Mouse (Mus musculus) heart, embryonic 11.5 days (tissue): ENCODE results near the gene Cdk5. TPM values are rescaled to one million over a fixed set of nuclear protein-coding genes. Genes with fewer than 3 reads are reported as not detected.
A peak's percentile ranks its signal among the peaks of the same experiment; 100 is the strongest.

Source experiments
- ATAC-seq: fragments of 200-750 bp; cut with Nextera tagmentation; replicated peaks from 2 replicates; pipeline ENCODE4 v1.8.0; 2017; ENCODE audit warnings: moderate library complexity; ENCODE audit not compliant: insufficient number of reproducible peaks, low FRiP score, low TSS enrichment
- H3K27ac ChIP-seq: fragments of 300-500 bp; sonication (generic); 2 replicates; pipeline ENCODE4 v1.5.1; 2014; ENCODE audit warnings: mild to moderate bottlenecking, low read depth, low read length
- H3K27me3 ChIP-seq: fragments of 300-500 bp; sonication (generic); 2 replicates; pipeline ENCODE4 v1.6.1; 2014; ENCODE audit warnings: mild to moderate bottlenecking, low read length, mixed read lengths; ENCODE audit not compliant: control insufficient read depth, insufficient read depth
- H3K36me3 ChIP-seq: fragments of 300-500 bp; sonication (generic); 2 replicates; pipeline ENCODE4 v1.6.1; 2014; ENCODE audit warnings: mild to moderate bottlenecking, low read length, moderate library complexity, mixed read lengths; ENCODE audit not compliant: control insufficient read depth, insufficient read depth
- H3K4me1 ChIP-seq: fragments of 300-500 bp; sonication (generic); 2 replicates; pipeline ENCODE4 v1.6.1; 2014; ENCODE audit warnings: low read length; ENCODE audit not compliant: control insufficient read depth, insufficient read depth
- H3K4me2 ChIP-seq: fragments of 300-500 bp; sonication (generic); 2 replicates; pipeline ENCODE4 v1.6.1; 2014; ENCODE audit warnings: mild to moderate bottlenecking, moderate library complexity
- H3K4me3 ChIP-seq: fragments of 300-500 bp; sonication (generic); 2 replicates; pipeline ENCODE4 v1.5.1; 2014; ENCODE audit warnings: low read depth, low read length
- H3K9ac ChIP-seq: fragments of 300-500 bp; sonication (generic); 2 replicates; pipeline ENCODE4 v1.6.1; 2014; ENCODE audit warnings: mild to moderate bottlenecking, low read depth, low read length, moderate library complexity
- H3K9me3 ChIP-seq: fragments of 300-500 bp; sonication (generic); replicated peaks from 2 replicates; pipeline ENCODE4 v1.6.1; 2016; ENCODE audit warnings: low read length; ENCODE audit not compliant: control insufficient read depth
- WGBS: fragments of 180-500 bp; shearing (Covaris S2); extraction: QIAGEN DNeasy Blood & Tissue Kit; methylation state at CpG from one replicate; pipeline ENCODE4 v1.1.7; 2014; ENCODE audit not compliant: insufficient replicate concordance; 5-methylcytosine and 5-hydroxymethylcytosine counted together
- polyA plus RNA-seq: library from polyadenylated mRNA; unstranded; fragments of >200 nt; fragmentation: Nextera tagmentation; extraction: Ambion mirVana; gene quantifications from 2 replicates; pipeline ENCODE4 v1.2.1, GENCODE M21; 2014

Cdk5 gene
- polyA plus RNA-seq, 1 experiment from 2014 or later: 34.0 TPM

GRCm38 (mm10) chr5:24388246-24388915 is 34.9 kb downstream of the Cdk5 start:
- Histone ChIP-seq H3K27me3 (peaks cover 2% of the 10 kb centered on the region; the same call in 1 of the 2 replicates), H3K4me1 (peaks cover 25% of the 10 kb centered on the region), H3K9me3 (no peaks in the 10 kb centered on the region), H3K36me3 (no peaks in the 10 kb centered on the region), H3K4me3 (peak overlapping the region; percentile 50), H3K4me2 (peak overlapping the region; percentile 89), H3K27ac (peak overlapping the region; percentile 29; the same call in 1 of the 2 replicates), H3K9ac (peak overlapping the region; percentile 68)
- no peak for ATAC-seq
- 20% methylated on average over 26 of the region's 26 CpGs for WGBS

- Histone ChIP-seq H3K27ac (peak overlapping the region; percentile 29; the same call in 1 of the 2 replicates), H3K4me2 (peak overlapping the region; percentile 89), H3K27me3 (peaks cover 2% of the 10 kb centered on the region; the same call in 1 of the 2 replicates), H3K9me3 (no peaks in the 10 kb centered on the region), H3K4me1 (peaks cover 30% of the 10 kb centered on the region), H3K36me3 (no peaks in the 10 kb centered on the region), H3K9ac (peak overlapping the region; percentile 68), H3K4me3 (peak overlapping the region; percentile 50)
- WGBS: 1% methylated on average over 71 of the region's 73 CpGs
- ATAC-seq: 0 out of 2 replicates have a peak, but pooled peaks have one; percentile 5
These were observed 35.8 kb downstream of the Cdk5 start for GRCm38 (mm10) chr5:24387264-24388241.

GRCm38 (mm10) chr5:24385887-24386550 is 37.3 kb downstream of the Cdk5 start:
- Histone ChIP-seq H3K4me2 (no peak overlapping the region), H3K36me3 (no peaks in the 10 kb centered on the region), H3K4me3 (no peak overlapping the region), H3K9ac (no peak overlapping the region), H3K27ac (no peak overlapping the region), H3K27me3 (peaks cover 2% of the 10 kb centered on the region; the same call in 1 of the 2 replicates), H3K9me3 (no peaks in the 10 kb centered on the region), H3K4me1 (peaks cover 30% of the 10 kb centered on the region)
- no peak for ATAC-seq
- 80% methylated on average over 10 of the region's 10 CpGs for WGBS

- Histone ChIP-seq H3K4me1 (peaks cover 30% of the 10 kb centered on the region), H3K4me2 (no peak overlapping the region), H3K4me3 (no peak overlapping the region), H3K9me3 (no peaks in the 10 kb centered on the region), H3K27ac (no peak overlapping the region), H3K27me3 (peaks cover 2% of the 10 kb centered on the region; the same call in 1 of the 2 replicates), H3K36me3 (no peaks in the 10 kb centered on the region), H3K9ac (no peak overlapping the region)
- ATAC-seq: no peak
- WGBS: 77% methylated on average over 5 of the region's 5 CpGs
These were observed 38.0 kb downstream of the Cdk5 start for GRCm38 (mm10) chr5:24385374-24385773.

- H3K4me1 ChIP-seq: peaks cover 34% of the 10 kb centered on the region
- H3K9ac ChIP-seq: no peak overlapping the region
- 53% methylated on average over 6 of the region's 6 CpGs for WGBS
- H3K27me3 ChIP-seq: peaks cover 2% of the 10 kb centered on the region; the same call in 1 of the 2 replicates
- H3K27ac ChIP-seq: peak overlapping the region; percentile 62; the same call in 1 of the 2 replicates
- H3K9me3 ChIP-seq: no peaks in the 10 kb centered on the region
- H3K36me3 ChIP-seq: no peaks in the 10 kb centered on the region
- no peak overlapping the region for H3K4me3 ChIP-seq
- peak overlapping the region; percentile 75; the same call in 1 of the 2 replicates for H3K4me2 ChIP-seq
- ATAC-seq: no peak
These were observed 38.9 kb downstream of the Cdk5 start for GRCm38 (mm10) chr5:24384407-24384806.

GRCm38 (mm10) chr5:24383026-24383859 is 40.1 kb downstream of the Cdk5 start:
- Histone ChIP-seq H3K9me3 (no peaks in the 10 kb centered on the region), H3K27ac (peak overlapping the region; percentile 62), H3K36me3 (no peaks in the 10 kb centered on the region), H3K27me3 (peaks cover 2% of the 10 kb centered on the region; the same call in 1 of the 2 replicates), H3K4me3 (peak overlapping the region; percentile 45), H3K4me2 (peak overlapping the region; percentile 75), H3K9ac (peak overlapping the region; percentile 68), H3K4me1 (peaks cover 31% of the 10 kb centered on the region)
- under 1% methylated on average over 34 of the region's 34 CpGs for WGBS
- ATAC-seq: peak; percentile 71

GRCm38 (mm10) chr5:24381988-24382387 is 41.3 kb downstream of the Cdk5 start:
- peaks cover 24% of the 10 kb centered on the region for H3K4me1 ChIP-seq
- WGBS: 67% methylated on average over 2 of the region's 2 CpGs
- ATAC-seq: no peak
- H3K9me3 ChIP-seq: no peaks in the 10 kb centered on the region
- peaks cover 2% of the 10 kb centered on the region; the same call in 1 of the 2 replicates for H3K27me3 ChIP-seq
- H3K4me2 ChIP-seq: no peak overlapping the region
- no peak overlapping the region for H3K9ac ChIP-seq
- no peak overlapping the region for H3K4me3 ChIP-seq
- no peaks in the 10 kb centered on the region for H3K36me3 ChIP-seq
- H3K27ac ChIP-seq: no peak overlapping the region
